Mouse (Mus musculus) thymus, postnatal 0 days (tissue): ENCODE measurements around the gene Egflam. TPM values are rescaled to one million over a fixed set of nuclear protein-coding genes. Genes with fewer than 3 reads are reported as not detected.

Experiments used
- DNase-seq: peaks from one replicate; pipeline ENCODE4 v3.0.0-alpha.2; 2015; ENCODE audit warnings: low spot score
- polyA plus RNA-seq: library from polyadenylated mRNA; unstranded; fragments of >200 nt; fragmentation: Nextera tagmentation; extraction: Ambion mirVana; gene quantifications from 2 replicates; pipeline ENCODE4 v1.2.1, GENCODE M21; 2015

Gene Egflam
- polyA plus RNA-seq, 1 experiment from 2014 or later: 5.1 TPM

- no peak for DNase-seq
These were observed 175.4 kb downstream of the Egflam start for GRCm38 (mm10) chr15:7222809-7223208.

DNA sequence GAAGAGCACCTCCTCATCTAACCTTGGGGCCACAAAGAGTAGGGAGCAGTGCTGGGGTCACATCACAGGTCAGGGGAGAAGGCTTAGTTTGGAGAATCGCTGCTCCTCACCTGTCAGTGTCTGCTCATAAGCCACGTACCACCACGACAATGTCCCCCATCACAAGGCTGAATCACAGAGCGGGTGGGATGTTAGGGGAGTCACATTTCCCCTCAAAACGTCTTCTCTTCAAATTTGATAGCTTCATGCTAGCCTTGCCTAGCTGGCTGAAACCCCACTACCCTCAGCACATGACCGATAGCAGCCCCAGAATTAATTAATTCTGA is 181.0 kb downstream of the Egflam start:
- DNase-seq: no peak

DNA sequence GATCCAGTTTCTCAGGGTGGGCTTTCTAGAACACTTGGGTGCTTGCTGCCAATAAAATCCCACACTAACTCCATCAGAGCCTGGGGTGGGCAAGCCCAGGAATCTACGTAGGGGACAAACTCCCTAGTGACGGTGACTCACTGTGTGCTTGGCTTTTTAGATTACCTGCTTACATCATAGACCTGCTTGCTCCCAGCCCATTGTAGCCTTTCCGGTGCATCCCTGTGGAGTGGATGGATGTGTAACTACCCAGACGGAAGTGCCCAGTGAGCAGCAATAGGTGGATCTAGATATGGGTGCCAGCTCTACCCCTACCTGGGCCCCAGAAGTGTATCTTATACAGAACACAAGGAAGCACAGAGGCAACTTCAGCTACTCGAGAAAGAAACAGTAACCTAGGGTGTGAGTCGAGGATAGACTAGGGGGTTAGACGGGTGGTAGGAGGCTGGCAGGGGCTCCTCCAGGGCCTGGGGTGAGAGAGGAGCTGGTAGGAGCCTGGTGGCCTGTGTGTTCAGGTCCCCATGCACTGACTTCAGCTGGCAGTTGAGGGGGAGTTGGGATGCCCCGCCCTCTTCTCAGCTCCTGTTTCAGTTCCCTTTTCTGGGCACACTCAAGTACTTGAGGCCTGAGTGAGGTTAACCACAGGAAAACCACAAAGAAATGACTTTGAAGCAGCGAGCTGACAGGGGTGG is 181.5 kb downstream of the Egflam start:
- peak; percentile 37 for DNase-seq

DNA sequence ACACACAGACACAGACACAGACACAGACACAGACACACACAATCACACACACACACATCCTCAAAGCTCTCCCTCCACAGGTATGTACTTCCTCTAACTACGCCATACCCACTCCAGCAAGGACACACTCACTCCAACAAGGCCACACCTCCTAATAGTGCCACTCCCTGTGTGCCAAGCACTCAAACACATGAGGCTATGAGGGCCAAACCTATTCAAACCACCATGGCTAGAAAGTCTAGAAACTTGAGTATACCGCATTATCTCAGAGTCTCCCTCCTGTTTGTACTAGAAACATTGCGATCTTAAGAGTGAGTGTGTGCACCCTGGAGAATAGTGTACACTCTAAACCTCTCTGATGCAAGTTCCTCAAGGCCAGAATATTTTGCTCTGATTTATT is 182.3 kb downstream of the Egflam start:
- no peak for DNase-seq

DNA sequence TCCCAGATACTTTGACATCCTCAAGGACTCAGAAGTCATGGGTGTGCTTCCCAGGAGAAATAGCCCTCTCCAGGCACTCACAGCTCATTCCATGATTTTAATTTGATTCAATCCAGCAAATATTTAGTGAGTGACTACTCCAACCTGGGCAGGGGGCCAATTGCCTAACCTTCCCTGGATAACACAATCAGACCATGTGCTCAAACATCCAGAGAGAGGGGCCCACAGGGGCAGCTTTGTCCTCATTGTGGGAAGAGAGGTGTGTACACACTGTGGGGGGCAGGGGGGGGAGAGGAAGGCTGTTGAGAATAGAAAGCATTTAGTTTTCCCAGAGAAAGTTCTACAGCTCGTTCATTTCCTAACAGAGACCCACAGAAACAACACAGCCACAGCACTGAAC is 184.5 kb downstream of the Egflam start:
- DNase-seq: no peak

GRCm38 (mm10) chr15:7208180-7208579 is 190.0 kb downstream of the Egflam start:
- no peak for DNase-seq

- DNase-seq: no peak
These were observed 190.9 kb downstream of the Egflam start for GRCm38 (mm10) chr15:7207292-7207691.

DNA sequence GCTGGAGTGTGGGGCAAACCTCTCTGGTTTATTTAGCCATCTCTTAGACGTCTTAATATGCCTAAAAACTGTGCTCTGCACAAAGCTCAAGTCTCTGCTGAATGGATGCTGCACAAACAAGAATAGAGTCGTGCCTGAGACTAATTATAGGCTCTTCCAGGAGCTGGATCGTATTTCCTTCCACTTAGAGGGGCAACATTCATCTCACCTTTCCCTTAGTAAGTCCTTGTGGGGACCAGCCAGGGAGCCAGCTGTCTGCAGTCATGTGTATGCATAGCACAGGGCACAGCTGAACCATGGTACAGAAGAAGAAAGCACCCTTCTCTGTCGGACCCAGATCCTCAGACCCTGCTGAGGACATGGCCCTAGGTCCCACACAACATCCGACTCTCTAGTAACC is 192.1 kb downstream of the Egflam start:
- DNase-seq: no peak

GRCm38 (mm10) chr15:7204917-7205316 is 193.3 kb downstream of the Egflam start:
- no peak for DNase-seq

DNA sequence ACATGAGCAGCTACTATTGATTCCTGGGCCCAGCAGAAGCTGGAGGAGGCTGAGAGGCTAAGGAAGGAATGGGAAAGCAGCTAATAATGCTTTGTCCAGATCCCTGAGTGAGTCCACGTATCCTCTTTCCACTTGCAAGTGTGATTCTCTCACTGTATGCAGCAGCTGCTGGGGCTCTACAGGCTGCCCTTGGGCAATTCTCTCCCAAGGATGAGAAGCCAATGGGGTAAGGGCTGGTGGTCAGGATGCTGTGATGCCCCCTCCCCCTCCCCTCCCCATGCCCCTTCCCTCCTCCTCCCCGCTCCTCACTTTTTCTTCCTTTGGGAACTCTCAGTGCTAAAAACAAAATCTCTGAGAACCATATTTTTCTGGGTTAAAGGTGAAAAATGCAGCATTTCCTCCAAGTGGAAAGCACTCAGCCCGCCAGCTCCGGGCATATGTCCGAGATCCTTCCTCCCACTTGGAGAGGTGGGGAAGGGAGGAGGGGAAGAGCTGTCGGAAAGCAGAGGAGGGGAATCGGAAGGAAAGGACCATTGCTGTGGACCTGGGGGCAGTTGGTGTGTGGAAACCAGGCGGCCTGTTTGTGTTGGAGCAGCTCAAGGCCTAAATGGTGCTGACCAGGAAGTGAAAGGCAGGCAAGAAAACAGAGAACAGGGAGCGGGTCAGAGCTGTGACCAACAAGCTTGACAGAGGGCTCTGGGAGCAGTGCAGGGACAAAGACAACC is 194.4 kb downstream of the Egflam start:
- no peak for DNase-seq

- DNase-seq: no peak
These were observed 195.2 kb downstream of the Egflam start for GRCm38 (mm10) chr15:7202981-7203380.

DNA sequence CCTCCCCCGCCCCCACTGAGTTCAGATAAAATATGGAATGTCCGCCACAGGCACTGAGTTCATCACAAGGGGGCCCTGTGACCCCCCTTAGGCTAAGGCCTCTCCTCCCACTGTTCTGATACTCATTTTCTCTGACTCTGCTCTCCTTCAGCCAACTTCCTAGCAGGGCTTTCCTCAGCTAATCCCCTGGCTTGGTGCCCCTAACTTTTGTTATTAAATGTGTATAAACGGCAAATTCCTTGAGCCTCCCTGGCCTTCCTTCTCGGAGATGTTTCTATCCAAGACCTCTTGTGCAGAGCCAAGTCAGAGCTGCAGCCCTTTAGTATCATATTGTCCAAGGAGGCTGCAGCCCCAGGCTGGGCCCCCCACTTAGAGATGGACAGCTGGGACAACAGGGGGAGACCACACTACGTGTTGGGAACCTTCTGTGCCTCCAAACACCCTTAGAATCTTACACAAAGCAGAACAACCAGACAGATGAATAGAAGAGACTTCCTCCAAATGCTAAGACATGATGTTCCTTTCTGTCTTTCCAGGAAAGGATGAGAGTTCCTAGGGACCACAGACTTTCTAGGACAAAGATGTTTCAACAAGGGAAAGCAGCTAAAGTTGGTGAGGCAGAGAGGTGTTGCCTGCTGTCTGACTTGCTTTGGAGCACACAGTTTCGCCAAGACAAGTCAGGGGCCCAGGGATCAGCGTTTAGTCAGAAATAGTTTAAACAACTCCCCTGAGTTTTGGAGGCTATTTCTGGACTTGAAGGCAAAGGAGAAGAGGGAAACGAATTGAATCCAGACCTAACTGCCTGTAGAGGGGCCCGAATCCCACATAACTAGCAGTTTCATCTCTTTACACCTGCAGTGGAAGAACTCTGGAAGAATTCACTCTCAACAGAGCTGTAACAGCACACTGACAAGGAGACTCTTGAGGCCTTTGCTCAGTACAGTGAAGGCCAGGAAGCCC is 196.5 kb downstream of the Egflam start:
- DNase-seq: no peak

GRCm38 (mm10) chr15:7200286-7200685 is 197.9 kb downstream of the Egflam start:
- DNase-seq: no peak

DNA sequence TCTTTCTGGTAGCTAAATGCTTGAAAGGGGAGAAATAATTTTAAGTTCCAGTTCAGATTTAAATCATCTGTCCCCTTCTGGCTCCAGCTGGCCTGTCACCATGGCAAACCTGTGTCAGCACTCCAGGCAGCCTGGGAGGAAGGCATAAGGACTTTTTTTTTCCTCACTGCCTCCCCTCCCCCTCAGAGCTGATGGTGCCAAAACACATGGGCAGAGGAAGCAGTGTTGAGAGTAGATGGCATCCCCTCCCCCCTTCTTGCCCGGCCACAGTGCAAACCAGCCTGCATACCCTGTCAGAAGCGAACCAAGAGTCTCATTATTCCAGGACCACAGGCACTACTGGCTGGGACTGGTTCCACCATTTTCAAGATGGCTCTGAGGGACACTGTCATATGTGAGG is 199.4 kb downstream of the Egflam start:
- DNase-seq: no peak

GRCm38 (mm10) chr15:7197652-7198445 is 200.3 kb downstream of the Egflam start:
- no peak for DNase-seq

GRCm38 (mm10) chr15:7194748-7195221 is 203.4 kb downstream of the Egflam start:
- DNase-seq: no peak

DNA sequence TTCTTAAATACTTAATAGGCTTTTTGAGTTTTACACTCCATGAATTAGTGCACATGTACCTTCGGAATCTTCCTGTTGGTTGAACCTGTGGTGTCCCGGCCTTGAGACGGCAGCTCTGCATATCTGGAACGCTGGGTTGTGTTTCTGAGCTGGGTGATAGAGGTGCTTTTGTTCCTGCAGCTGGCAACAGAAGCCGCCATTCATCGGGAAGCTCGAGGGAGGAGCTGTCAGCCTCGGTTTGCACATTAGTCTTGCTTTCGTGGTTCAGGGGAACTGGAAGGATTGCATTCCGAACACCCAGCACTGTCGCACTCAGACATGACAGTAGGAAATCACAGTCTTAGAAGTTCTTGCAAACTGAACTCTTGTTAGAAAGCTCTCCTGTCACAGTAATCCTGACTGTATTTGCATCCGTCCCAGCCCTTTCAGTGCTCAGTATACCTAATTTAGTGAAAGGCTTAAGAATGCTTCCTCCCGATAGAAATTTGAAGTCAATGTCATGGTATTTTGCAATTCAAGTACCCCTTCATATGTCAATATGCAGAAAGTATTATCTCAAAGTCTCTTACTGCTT is 204.0 kb downstream of the Egflam start:
- no peak for DNase-seq

GRCm38 (mm10) chr15:7192582-7192981 is 205.6 kb downstream of the Egflam start:
- no peak for DNase-seq

DNA sequence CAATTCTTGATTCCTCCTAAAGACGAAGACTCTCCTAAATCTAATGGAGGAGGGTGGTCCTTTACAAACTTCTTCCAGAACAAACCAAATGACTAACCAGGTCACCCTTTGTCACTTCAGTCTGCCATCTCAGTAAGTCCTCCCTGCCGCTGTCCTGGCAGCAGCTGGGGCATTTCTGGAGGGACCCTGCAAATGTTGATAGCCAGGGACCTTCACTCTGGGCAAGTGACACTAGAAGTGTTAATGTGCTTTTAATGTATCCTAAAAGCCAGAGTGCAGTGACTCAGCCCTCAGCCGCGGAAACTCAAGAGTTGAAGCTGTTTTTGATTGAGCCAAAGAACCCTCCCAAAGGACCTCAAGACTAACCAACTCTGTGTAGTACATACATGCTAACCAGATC is 207.1 kb downstream of the Egflam start:
- DNase-seq: no peak

GRCm38 (mm10) chr15:7189678-7190454 is 208.3 kb downstream of the Egflam start:
- no peak for DNase-seq
